Mouse (Mus musculus) brain, embryonic 14.5 days (tissue): ENCODE measurements around the gene Pcgf1.

ENCODE experiments used
- CTCF ChIP-seq: fragments of 200-500 bp; IDR thresholded peaks from 2 replicates; pipeline ENCODE4 v1.5.1; 2012; ENCODE audit warnings: inconsistent platforms, mild to moderate bottlenecking, moderate library complexity, borderline replicate concordance; ENCODE audit not compliant: insufficient read depth, insufficient read length; ENCODE audit errors: extremely low read depth
- POLR2A ChIP-seq: fragments of 200-500 bp; IDR thresholded peaks from 2 replicates; pipeline ENCODE4 v1.6.1; 2012; ENCODE audit warnings: mild to moderate bottlenecking, inconsistent platforms, borderline replicate concordance; ENCODE audit not compliant: poor library complexity, insufficient read depth, insufficient read length, severe bottlenecking; ENCODE audit errors: extremely low read depth

DNA sequence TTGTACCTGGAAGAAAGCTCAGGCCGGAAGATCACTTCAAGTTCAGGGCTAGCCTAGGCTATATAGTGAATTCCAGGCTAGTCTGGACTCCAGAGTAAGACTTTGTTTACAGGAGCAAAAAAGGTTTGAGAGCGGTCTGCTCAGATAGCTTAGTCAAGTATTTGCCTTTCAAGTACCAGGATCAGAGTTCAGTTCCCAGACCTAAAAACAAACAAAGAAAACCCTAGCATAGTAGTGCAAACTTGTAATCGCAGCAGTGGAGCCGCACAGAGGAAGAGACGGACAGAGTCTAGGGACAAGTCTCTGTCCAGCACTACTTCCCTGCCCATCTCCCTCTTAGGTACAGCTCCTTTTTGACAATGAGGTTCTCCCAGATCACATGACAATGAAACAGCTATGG is 2.5 kb downstream of the Pcgf1 start:
- TF ChIP-seq POLR2A: no peak
- no peak for TF ChIP-seq CTCF
